Mouse (Mus musculus) lung, postnatal 0 days (tissue): ENCODE results near the gene Mrps7.

ENCODE experiments used
- CTCF ChIP-seq: IDR thresholded peaks from 2 replicates; pipeline ENCODE4 v1.5.1; 2016; ENCODE audit warnings: antibody characterized with exemption, mild to moderate bottlenecking
- EP300 ChIP-seq: IDR thresholded peaks from 2 replicates; pipeline ENCODE4 v1.6.1; 2016; ENCODE audit warnings: antibody characterized with exemption, mild to moderate bottlenecking, control low read depth

DNA sequence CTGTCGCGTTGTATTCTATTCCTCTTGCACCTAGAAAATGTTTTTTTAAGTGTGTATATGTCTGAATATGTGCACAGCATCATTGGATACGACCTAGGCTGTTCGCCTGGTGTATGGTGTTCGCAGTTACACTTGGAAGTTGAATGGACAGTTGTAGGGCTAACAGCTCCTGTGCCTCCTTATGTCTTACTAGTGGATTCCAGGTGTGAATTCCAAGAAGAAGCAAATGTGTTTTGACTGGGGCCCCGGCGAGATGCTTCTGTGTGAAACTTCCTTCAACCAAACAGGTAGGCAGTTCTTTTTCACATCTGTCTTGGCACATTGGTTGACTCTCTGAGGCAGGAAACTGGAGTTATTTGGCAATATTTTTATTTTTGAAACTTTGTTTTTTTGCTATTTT, 38.8 kb upstream of the Mrps7 start:
- TF ChIP-seq CTCF (no peak), EP300 (no peak)
